Comparison of ENCODE assay signal across 9 mouse cellular contexts in genomic region chr13:112909663-112910062, GRCm38 (mm10). TPM values are rescaled to one million over a fixed set of nuclear protein-coding genes. Genes with fewer than 3 reads are reported as not detected.
DNase-seq lines count a peak whose midpoint lies in the region; ATAC-seq and TF ChIP-seq lines count a peak whose summit lies in the region.
"Had no signal": no experiment of that assay in that cellular context is flagged by ENCODE, and none has a peak within 500 bp of the region (broad histone marks: within the 10 kb centered on the region; RNA-seq: fewer than 3 reads in every experiment).

No protein-coding gene starts in this region.

- no peak overlapping the region for H3K27ac ChIP-seq in kidney, adult 2 months (ENCODE audit: insufficient read depth, low read depth, low read length)
- no peak overlapping the region for H3K27ac ChIP-seq in kidney, embryonic 16.5 days (ENCODE audit: low read length)
- no peak overlapping the region for H3K27ac ChIP-seq in cortical plate, adult 2 months (ENCODE audit: insufficient read depth, low read length)
- H3K27ac ChIP-seq: neural tube, embryonic 12.5 days had no signal

- H3K4me1 ChIP-seq in kidney, adult 2 months (ENCODE audit: control insufficient read depth, insufficient read depth, low read length): no peaks in the 10 kb centered on the region
- H3K4me1 ChIP-seq in kidney, embryonic 16.5 days (ENCODE audit: insufficient read depth, low read length): no peaks in the 10 kb centered on the region
- H3K4me1 ChIP-seq in G1E (ENCODE audit: insufficient read depth, low read depth, low read length): no peaks in the 10 kb centered on the region
- H3K4me1 ChIP-seq in cortical plate, adult 2 months (ENCODE audit: control insufficient read depth, insufficient read depth, low read length): no peaks in the 10 kb centered on the region
- H3K4me1 ChIP-seq: neural tube, embryonic 12.5 days had no signal

- H3K4me2 ChIP-seq in kidney, embryonic 16.5 days (replicated peaks; ENCODE audit: low read depth, low read length): no peak overlapping the region
- H3K4me2 ChIP-seq: neural tube, embryonic 12.5 days had no signal

- no peak for TF ChIP-seq POLR2A in kidney, adult 2 months (IDR thresholded peaks at IDR 0.05; ENCODE audit: low read depth, low read length)
- TF ChIP-seq POLR2A in cortical plate, adult 2 months (IDR thresholded peaks at IDR 0.05; ENCODE audit: extremely low read depth, insufficient read depth, low read length): no peak

- 0 out of 2 replicates have a peak, but pooled peaks have one; percentile 32 for TF ChIP-seq CTCF in kidney, adult 2 months (conservative IDR thresholded peaks at IDR 0.05; ENCODE audit: insufficient read depth, insufficient read length, low read depth, low read length)
- TF ChIP-seq CTCF in G1E (IDR thresholded peaks at IDR 0.05; ENCODE audit: low read depth, low read length): peak; percentile 42; the same call in 1 of the 2 replicates
- peak; percentile 47; the same call in 1 of the 2 replicates for TF ChIP-seq CTCF in cortical plate, adult 2 months (IDR thresholded peaks at IDR 0.05; ENCODE audit: extremely low read depth, insufficient read depth, low read length)

- H3K4me3 ChIP-seq in kidney, adult 2 months (ENCODE audit: insufficient read depth, low read depth, low read length): no peak overlapping the region
- H3K4me3 ChIP-seq in kidney, embryonic 16.5 days (ENCODE audit: low read length): no peak overlapping the region
- no peak overlapping the region for H3K4me3 ChIP-seq in G1E (ENCODE audit: low read depth, low read length)
- H3K4me3 ChIP-seq in cortical plate, adult 2 months (ENCODE audit: insufficient read depth, low read length): no peak overlapping the region
- H3K4me3 ChIP-seq: neural tube, embryonic 12.5 days had no signal

- no peaks in the 10 kb centered on the region for H3K9me3 ChIP-seq in kidney, embryonic 16.5 days (ENCODE audit: low read length)
- no peaks in the 10 kb centered on the region for H3K9me3 ChIP-seq in G1E (replicated peaks)
- H3K9me3 ChIP-seq: neural tube, embryonic 12.5 days had no signal

- H3K36me3 ChIP-seq in kidney, adult 2 months (ENCODE audit: control insufficient read depth, insufficient read depth, low read length): peaks cover 1% of the 10 kb centered on the region; the same call in 1 of the 2 replicates
- peaks cover 33% of the 10 kb centered on the region for H3K36me3 ChIP-seq in kidney, embryonic 16.5 days (ENCODE audit: insufficient read depth, low read length)
- H3K36me3 ChIP-seq in G1E (replicated peaks): peaks cover 83% of the 10 kb centered on the region

- H3K9ac ChIP-seq in kidney, embryonic 16.5 days (replicated peaks; ENCODE audit: low read length): no peak overlapping the region
- H3K9ac ChIP-seq: neural tube, embryonic 12.5 days had no signal

- no peaks in the 10 kb centered on the region for H3K27me3 ChIP-seq in kidney, adult 2 months (replicated peaks; ENCODE audit: control insufficient read depth, insufficient read depth, low read length)
- no peaks in the 10 kb centered on the region for H3K27me3 ChIP-seq in kidney, embryonic 16.5 days (ENCODE audit: insufficient read depth, low read length)
- H3K27me3 ChIP-seq in G1E (ENCODE audit: insufficient read depth, low read length): no peaks in the 10 kb centered on the region
- H3K27me3 ChIP-seq: neural tube, embryonic 12.5 days had no signal

- peak; percentile 32 for DNase-seq in adrenal gland, adult 2 months
- no peak for DNase-seq in adrenal gland, adult 18-20 months (ENCODE audit: low spot score in 2 of 2)
- peak; percentile 51 for DNase-seq in kidney, adult 2 months
- DNase-seq in G1E (ENCODE audit: low spot score): peak; percentile 4
- peak; percentile 34 to 41 for DNase-seq in layer of hippocampus, postnatal 10 days (ENCODE audit: low spot score in 2 of 2)
- DNase-seq in right cerebral cortex, postnatal 25 days: peak; percentile 11

- ATAC-seq in kidney, embryonic 16.5 days (ENCODE audit: low FRiP score, low TSS enrichment): no peak
- ATAC-seq in G1E (ENCODE audit: extremely low read depth, insufficient number of reproducible peaks, low FRiP score, poor library complexity, severe bottlenecking): no peak

- 35% methylated on average over 4 of the region's 4 CpGs for WGBS in kidney, adult 2 months
- 54% methylated on average over 4 of the region's 4 CpGs for WGBS in kidney, embryonic 16.5 days

RNA-seq across cellular contexts. Expression of gene Mtrex, which starts 17.5 kb away (rescaled TPM):
- total RNA-seq in adrenal gland, adult 2 months (2021): 10 to 100 TPM; 41.2 to 46.2 TPM
- 1.3 and 1.4 TPM in 2 replicates for polyA plus RNA-seq in adrenal gland, adult 2 months (2012; rRNA removed)
- 10 to 100 TPM; 36.4 to 46.1 TPM for total RNA-seq in adrenal gland, adult 18-20 months (2021)
- 7.9 and 10.6 TPM in 2 replicates for polyA plus RNA-seq in kidney, adult 2 months (2012; rRNA removed)
- polyA plus RNA-seq in kidney, embryonic 16.5 days (2015; fragmentation: Nextera tagmentation; extraction: Ambion mirVana): 72.2 and 78.6 TPM in 2 replicates
- total RNA-seq in G1E (2014; fragmentation: Nextera tagmentation) (84.2 and 84.7 TPM in 2 replicates), G1E (2017) (56.3 and 71.1 TPM in 2 replicates)
- polyA plus RNA-seq in G1E (2012): 4.1 and 4.7 TPM in 2 replicates
- 34.7 and 37.9 TPM in 2 replicates for polyA plus RNA-seq in cortical plate, adult 2 months (2012; rRNA removed)
- 10 to 100 TPM; 41.9 to 42.6 TPM for total RNA-seq in layer of hippocampus, postnatal 10 days (2021)

RNA-seq across cellular contexts. Expression of gene Dhx29, which starts 17.6 kb away (rescaled TPM):
- total RNA-seq in adrenal gland, adult 2 months (2021): 10 to 100 TPM; 17.7 to 19.4 TPM
- polyA plus RNA-seq in adrenal gland, adult 2 months (2012; rRNA removed): 1.1 and 1.4 TPM in 2 replicates
- total RNA-seq in adrenal gland, adult 18-20 months (2021): 10 to 100 TPM; 16.8 to 18.8 TPM
- 3.9 and 4.0 TPM in 2 replicates for polyA plus RNA-seq in kidney, adult 2 months (2012; rRNA removed)
- polyA plus RNA-seq in kidney, embryonic 16.5 days (2015; fragmentation: Nextera tagmentation; extraction: Ambion mirVana): 16.0 and 18.1 TPM in 2 replicates
- total RNA-seq in G1E (2014; fragmentation: Nextera tagmentation) (54.4 and 57.6 TPM in 2 replicates), G1E (2017) (19.4 and 20.1 TPM in 2 replicates)
- polyA plus RNA-seq in G1E (2012): 7.2 and 7.3 TPM in 2 replicates
- 10.7 and 11.2 TPM in 2 replicates for polyA plus RNA-seq in cortical plate, adult 2 months (2012; rRNA removed)
- total RNA-seq in layer of hippocampus, postnatal 10 days (2021): 10 to 100 TPM; 24.7 to 25.5 TPM

Comparison
In these comparisons a context has a peak if more than half of its experiments do, and no peak if none do; other contexts are left out.
1. DNase-seq: peak in adrenal gland, adult 2 months (single experiment), kidney, adult 2 months (single experiment), G1E (single experiment), layer of hippocampus, postnatal 10 days (2 of 2) and right cerebral cortex, postnatal 25 days (single experiment); none in adrenal gland, adult 18-20 months (0 of 2).
2. Peak in every context shown above with its lines, with median percentiles within 50 percentile points of each other: CTCF ChIP-seq.